Mouse (Mus musculus) kidney, postnatal 0 days (tissue): ENCODE results near the gene Pcx. TPM values are rescaled to one million over a fixed set of nuclear protein-coding genes. Genes with fewer than 3 reads are reported as not detected.
A peak's percentile ranks its signal among the peaks of the same experiment; 100 is the strongest.

Experiments used
- ATAC-seq: fragments of 200-750 bp; cut with Nextera tagmentation; replicated peaks from 2 replicates; pipeline ENCODE4 v1.8.0; 2017; ENCODE audit warnings: low read depth, moderate number of reproducible peaks, moderate TSS enrichment, moderate library complexity; ENCODE audit not compliant: low FRiP score
- DNase-seq: peaks from one replicate; pipeline ENCODE4 v3.0.0-alpha.2; 2016; ENCODE audit warnings: low spot score
- H3K27ac ChIP-seq: fragments of 300-500 bp; sonication (generic); 2 replicates; pipeline ENCODE4 v1.5.1; 2014; ENCODE audit warnings: mild to moderate bottlenecking
- H3K27me3 ChIP-seq: fragments of 300-500 bp; sonication (generic); 2 replicates; pipeline ENCODE4 v1.6.1; 2014; ENCODE audit warnings: low read length, mixed read lengths; ENCODE audit not compliant: insufficient read depth
- H3K36me3 ChIP-seq: fragments of 300-500 bp; sonication (generic); 2 replicates; pipeline ENCODE4 v1.6.1; 2014; ENCODE audit warnings: low read length, mixed read lengths; ENCODE audit not compliant: insufficient read depth
- H3K4me1 ChIP-seq: fragments of 300-500 bp; sonication (generic); replicated peaks from 2 replicates; pipeline ENCODE4 v1.6.1; 2014; ENCODE audit warnings: antibody characterized with exemption, low read length, mixed read lengths; ENCODE audit not compliant: insufficient read depth
- H3K4me2 ChIP-seq: fragments of 300-500 bp; sonication (generic); 2 replicates; pipeline ENCODE4 v1.6.1; 2014; ENCODE audit warnings: mild to moderate bottlenecking, low read length, moderate library complexity, mixed read lengths
- H3K4me3 ChIP-seq: fragments of 300-500 bp; sonication (generic); replicated peaks from 2 replicates; pipeline ENCODE4 v1.5.1; 2014; ENCODE audit warnings: low read depth, low read length
- H3K9ac ChIP-seq: fragments of 300-500 bp; sonication (generic); 2 replicates; pipeline ENCODE4 v1.6.1; 2014; ENCODE audit warnings: low read depth, low read length
- H3K9me3 ChIP-seq: fragments of 300-500 bp; sonication (generic); replicated peaks from 2 replicates; pipeline ENCODE4 v1.6.1; 2016; ENCODE audit warnings: low read length, inconsistent platforms, mixed read lengths
- CTCF ChIP-seq: IDR thresholded peaks from 2 replicates; pipeline ENCODE4 v1.5.1; 2016; ENCODE audit warnings: antibody characterized with exemption, low read depth, mild to moderate bottlenecking, moderate library complexity
- WGBS: fragments of 180-500 bp; shearing (Covaris S2); extraction: QIAGEN DNeasy Blood & Tissue Kit; methylation state at CpG from one replicate; pipeline ENCODE4 v1.1.7; 2014; 5-methylcytosine and 5-hydroxymethylcytosine counted together
- polyA plus RNA-seq: library from polyadenylated mRNA; unstranded; fragments of >200 nt; fragmentation: Nextera tagmentation; extraction: Ambion mirVana; gene quantifications from 2 replicates; pipeline ENCODE4 v1.2.1, GENCODE M21; 2015

The Pcx gene
- polyA plus RNA-seq, 1 experiment from 2014 or later, result 57.6 TPM

DNA sequence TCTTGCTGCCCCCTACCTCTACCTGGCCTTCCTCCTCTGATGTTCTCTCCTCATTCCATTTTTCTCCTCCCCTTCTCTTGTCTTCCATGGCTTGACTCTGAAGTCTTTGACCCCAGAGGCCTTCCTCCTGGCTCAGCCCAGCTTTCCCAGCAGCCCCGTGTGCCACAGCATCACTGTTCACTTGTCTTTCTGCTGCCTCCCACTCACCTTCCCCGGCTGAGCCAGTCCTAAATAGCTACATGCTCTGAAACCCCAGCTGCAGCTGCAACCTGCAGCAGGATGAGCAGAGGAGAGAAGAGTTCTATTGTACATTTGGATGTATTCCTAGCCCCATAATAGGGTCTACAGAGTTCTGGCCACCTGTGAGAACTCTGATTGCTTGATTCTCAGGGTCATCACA lies 77.2 kb downstream of the Pcx start:
- H3K27me3 ChIP-seq, result no peaks in the 10 kb centered on the region
- H3K36me3 ChIP-seq, result no peaks in the 10 kb centered on the region
- H3K4me3 ChIP-seq, result no peak overlapping the region
- WGBS, result 39% methylated on average over 2 of the region's 2 CpGs
- H3K27ac ChIP-seq, result no peak overlapping the region
- no peak overlapping the region for H3K4me2 ChIP-seq
- H3K4me1 ChIP-seq, result no peaks in the 10 kb centered on the region
- DNase-seq (no peak), ATAC-seq (no peak)
- no peaks in the 10 kb centered on the region for H3K9me3 ChIP-seq
- no peak overlapping the region for H3K9ac ChIP-seq
- TF ChIP-seq CTCF, result no peak

DNA sequence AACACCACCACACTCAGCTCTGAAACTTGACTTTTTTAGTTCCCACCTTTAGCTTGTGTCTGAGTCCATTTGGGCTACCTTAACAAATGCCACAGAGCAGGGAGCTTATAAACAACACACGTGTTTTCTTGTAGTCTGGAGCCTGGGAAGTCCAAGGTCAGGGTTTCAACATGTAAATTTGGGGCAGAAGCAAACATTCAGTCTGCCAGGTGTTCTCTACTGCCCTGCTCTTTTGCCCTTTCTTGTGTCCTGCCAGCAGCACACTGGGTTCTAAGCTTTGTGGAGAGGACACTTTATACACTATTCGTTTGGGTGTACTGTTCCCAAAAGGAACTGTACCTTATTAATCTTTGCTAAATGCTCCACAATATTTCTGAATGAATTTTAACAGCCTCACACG lies 78.2 kb downstream of the Pcx start:
- no peak overlapping the region for H3K4me3 ChIP-seq
- ATAC-seq (no peak), DNase-seq (no peak)
- TF ChIP-seq CTCF, result no peak
- H3K9me3 ChIP-seq, result no peaks in the 10 kb centered on the region
- H3K4me1 ChIP-seq, result no peaks in the 10 kb centered on the region
- 70% methylated on average over 3 of the region's 3 CpGs for WGBS
- no peaks in the 10 kb centered on the region for H3K27me3 ChIP-seq
- H3K36me3 ChIP-seq, result no peaks in the 10 kb centered on the region
- no peak overlapping the region for H3K4me2 ChIP-seq
- no peak overlapping the region for H3K27ac ChIP-seq
- H3K9ac ChIP-seq, result no peak overlapping the region

DNA sequence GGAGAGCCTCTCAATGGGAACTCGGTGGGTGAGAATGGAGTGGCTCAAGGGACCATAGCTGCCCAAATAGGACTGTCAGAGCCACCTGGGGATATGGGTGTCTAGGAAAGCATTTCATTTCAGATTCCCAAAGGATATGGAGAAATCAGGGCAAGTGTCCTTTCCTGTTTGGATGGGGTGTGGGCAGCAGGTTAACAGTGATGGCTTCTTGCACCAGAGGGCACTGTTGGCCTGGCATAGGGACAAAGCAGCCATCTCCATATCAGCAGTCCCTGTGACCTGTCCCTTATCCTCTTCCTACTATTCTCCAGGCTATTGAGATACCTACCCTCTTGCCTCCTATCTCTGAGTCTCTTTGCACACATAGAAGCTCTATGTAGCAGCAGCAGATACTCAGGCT lies 78.8 kb downstream of the Pcx start:
- no peak overlapping the region for H3K4me3 ChIP-seq
- no peaks in the 10 kb centered on the region for H3K4me1 ChIP-seq
- peak; percentile 59 for TF ChIP-seq CTCF
- WGBS, result 76% methylated on average over 1 of the region's 1 CpGs
- H3K9me3 ChIP-seq, result no peaks in the 10 kb centered on the region
- no peak overlapping the region for H3K9ac ChIP-seq
- no peaks in the 10 kb centered on the region for H3K27me3 ChIP-seq
- ATAC-seq (no peak), DNase-seq (peak; percentile 37)
- no peak overlapping the region for H3K27ac ChIP-seq
- no peaks in the 10 kb centered on the region for H3K36me3 ChIP-seq
- no peak overlapping the region for H3K4me2 ChIP-seq

DNA sequence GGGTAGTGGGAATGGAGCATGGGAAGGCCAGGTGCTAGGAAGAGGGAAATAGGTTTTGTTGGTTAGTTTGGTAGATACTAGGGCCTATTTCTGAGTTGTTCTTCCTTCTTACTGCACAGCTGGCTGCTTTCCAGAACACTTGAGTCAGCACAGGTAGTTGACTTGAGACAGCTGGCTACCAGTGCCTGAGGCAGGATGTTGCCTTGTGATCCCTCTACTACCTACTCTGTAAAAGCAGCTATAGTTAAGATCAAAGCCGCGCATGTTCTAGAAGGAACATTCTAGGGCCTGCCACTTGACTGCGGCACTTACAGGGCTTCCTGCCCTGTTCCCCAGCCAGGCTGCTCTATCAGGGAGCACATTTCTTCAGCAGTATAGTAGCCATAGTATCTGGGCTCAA lies 79.8 kb downstream of the Pcx start:
- Histone ChIP-seq H3K27ac (no peak overlapping the region), H3K36me3 (no peaks in the 10 kb centered on the region), H3K4me1 (no peaks in the 10 kb centered on the region), H3K27me3 (no peaks in the 10 kb centered on the region), H3K9ac (no peak overlapping the region), H3K4me2 (no peak overlapping the region), H3K9me3 (no peaks in the 10 kb centered on the region), H3K4me3 (no peak overlapping the region)
- no peak for DNase-seq
- TF ChIP-seq CTCF, result no peak
- ATAC-seq, result no peak
- WGBS, result 76% methylated on average over 3 of the region's 3 CpGs

DNA sequence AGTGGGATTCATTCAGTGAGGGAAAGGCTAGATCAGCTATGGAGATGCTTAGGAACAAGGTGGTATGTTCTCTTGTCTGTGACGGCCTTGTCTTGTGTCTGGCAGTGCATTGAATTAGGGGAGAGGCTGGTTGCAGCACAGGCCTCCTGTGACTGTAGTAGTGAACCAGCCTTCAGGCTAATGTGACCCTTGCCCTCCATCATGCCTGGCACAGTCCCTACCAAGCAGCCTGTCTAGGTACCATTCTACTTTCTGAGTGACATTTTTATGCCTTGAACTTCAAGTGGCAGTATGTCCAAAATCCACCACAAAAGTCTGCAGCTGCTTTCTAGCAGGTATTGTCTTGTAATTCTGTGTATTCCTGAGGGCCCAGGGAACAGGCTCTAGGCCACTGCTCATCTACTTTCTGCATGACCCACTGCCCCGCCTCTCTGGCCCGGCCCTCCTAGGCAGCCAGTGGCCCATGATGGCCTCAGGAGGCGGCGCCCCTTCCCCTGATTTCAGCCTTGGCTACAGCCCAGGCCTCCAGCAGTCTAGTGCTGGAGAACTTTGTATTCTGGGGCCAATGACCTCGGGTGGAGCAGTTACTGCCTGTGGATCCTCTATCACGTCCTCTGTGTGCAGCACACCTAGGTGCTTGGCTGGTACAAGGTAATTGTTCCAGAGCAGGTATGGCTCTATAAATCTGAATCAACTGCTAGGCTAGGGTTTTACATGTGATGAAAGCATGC lies 83.7 kb downstream of the Pcx start:
- H3K4me3 ChIP-seq, result no peak overlapping the region
- H3K4me1 ChIP-seq, result no peaks in the 10 kb centered on the region
- H3K9ac ChIP-seq, result no peak overlapping the region
- no peak for DNase-seq
- no peaks in the 10 kb centered on the region for H3K27me3 ChIP-seq
- H3K27ac ChIP-seq, result 0 out of 2 replicates have a peak overlapping the region, but pooled peaks have one; percentile 36
- 34% methylated on average over 7 of the region's 7 CpGs for WGBS
- no peak for TF ChIP-seq CTCF
- peak; percentile 69 for ATAC-seq
- no peak overlapping the region for H3K4me2 ChIP-seq
- no peaks in the 10 kb centered on the region for H3K9me3 ChIP-seq
- no peaks in the 10 kb centered on the region for H3K36me3 ChIP-seq

DNA sequence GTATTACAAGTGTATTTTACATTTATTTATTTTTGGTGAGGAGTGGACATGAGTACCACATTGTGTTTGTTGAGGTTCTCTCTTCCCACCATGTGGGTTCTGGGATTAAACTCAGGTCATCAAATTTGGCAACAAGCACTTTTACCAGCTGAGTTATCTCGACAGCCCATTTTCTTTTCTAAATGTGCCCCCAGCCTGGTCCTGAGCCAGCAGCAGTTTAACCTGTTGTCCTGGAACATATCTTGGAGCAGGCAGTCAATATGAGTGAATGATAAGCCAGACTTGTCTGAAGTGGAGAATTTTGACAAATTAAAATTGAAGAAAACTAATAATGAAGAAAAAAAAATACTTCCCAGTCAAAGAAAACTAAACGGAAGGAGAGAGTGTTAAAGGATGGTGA lies 85.8 kb downstream of the Pcx start:
- no peaks in the 10 kb centered on the region for H3K4me1 ChIP-seq
- WGBS, result 80% methylated on average over 2 of the region's 2 CpGs
- H3K27ac ChIP-seq, result no peak overlapping the region
- H3K4me3 ChIP-seq, result no peak overlapping the region
- no peaks in the 10 kb centered on the region for H3K36me3 ChIP-seq
- no peaks in the 10 kb centered on the region for H3K9me3 ChIP-seq
- H3K9ac ChIP-seq, result no peak overlapping the region
- H3K4me2 ChIP-seq, result no peak overlapping the region
- TF ChIP-seq CTCF, result no peak
- no peaks in the 10 kb centered on the region for H3K27me3 ChIP-seq
- DNase-seq (no peak), ATAC-seq (no peak)

DNA sequence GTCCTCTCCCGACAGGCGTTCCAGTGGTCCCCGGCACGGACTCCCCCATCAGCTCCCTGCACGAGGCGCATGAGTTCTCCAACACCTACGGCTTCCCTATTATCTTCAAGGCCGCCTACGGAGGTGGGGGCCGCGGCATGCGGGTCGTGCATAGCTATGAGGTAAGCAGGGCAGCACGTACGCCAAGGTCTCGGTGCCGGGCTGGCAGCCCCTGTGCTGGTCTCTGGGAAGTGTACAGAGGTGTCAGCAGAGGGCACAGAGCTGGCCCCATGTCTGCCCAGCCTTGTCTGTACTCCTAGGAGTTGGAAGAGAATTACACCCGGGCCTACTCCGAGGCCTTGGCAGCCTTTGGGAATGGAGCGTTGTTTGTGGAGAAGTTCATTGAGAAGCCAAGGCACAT lies 92.2 kb downstream of the Pcx start:
- H3K4me3 ChIP-seq, result no peak overlapping the region
- no peak for TF ChIP-seq CTCF
- WGBS, result 91% methylated on average over 20 of the region's 20 CpGs

More for the DNA sequence above, 92.2 kb downstream of the Pcx start:
- Histone ChIP-seq H3K9me3 (no peaks in the 10 kb centered on the region), H3K4me2 (no peak overlapping the region), H3K9ac (no peak overlapping the region), H3K4me1 (no peaks in the 10 kb centered on the region; the same call in 1 of the 2 replicates), H3K36me3 (no peaks in the 10 kb centered on the region), H3K27ac (no peak overlapping the region), H3K27me3 (no peaks in the 10 kb centered on the region)
- DNase-seq (no peak), ATAC-seq (no peak)
